Mouse (Mus musculus) right cerebral cortex, postnatal 36 days (tissue): ENCODE data around the gene Hmgb4.

Experiments
- DNase-seq, 2 experiments: peaks; one replicate each; pipeline ENCODE4 v3.0.0; 2022; ENCODE audit warnings: low spot score in 2 of 2, mixed read lengths in 1 of 2

Hmgb4 gene

GRCm38 (mm10) chr4:128224453-128224852 is 36.3 kb downstream of the Hmgb4 start:
- no peak for DNase-seq

- DNase-seq: no peak
Observed at GRCm38 (mm10) chr4:128217991-128218595, 42.7 kb downstream of the Hmgb4 start.
